Mouse (Mus musculus) midbrain, embryonic 11.5 days (tissue): ENCODE results near the gene 4930426L09Rik. TPM values are rescaled to one million over a fixed set of nuclear protein-coding genes. Genes with fewer than 3 reads are reported as not detected.
A peak's percentile ranks its signal among the peaks of the same experiment; 100 is the strongest.

ENCODE experiments used
- ATAC-seq: fragments of 200-750 bp; cut with Nextera tagmentation; 2 replicates; pipeline ENCODE4 v1.8.0; 2017; ENCODE audit warnings: moderate TSS enrichment, moderate library complexity; ENCODE audit not compliant: low FRiP score
- DNase-seq: peaks from one replicate; pipeline ENCODE4 v3.0.0; 2015; ENCODE audit warnings: low spot score; ENCODE audit errors: missing footprints
- H3K27ac ChIP-seq: fragments of 300-500 bp; sonication (generic); 2 replicates; pipeline ENCODE4 v1.5.1; 2014; ENCODE audit warnings: low read depth, low read length
- H3K27me3 ChIP-seq: fragments of 300-500 bp; sonication (generic); 2 replicates; pipeline ENCODE4 v1.6.1; 2014; ENCODE audit warnings: mild to moderate bottlenecking, low read length, moderate library complexity, mixed read lengths; ENCODE audit not compliant: control insufficient read depth, insufficient read depth
- H3K36me3 ChIP-seq: fragments of 300-500 bp; sonication (generic); 2 replicates; pipeline ENCODE4 v1.6.1; 2014; ENCODE audit warnings: mild to moderate bottlenecking, low read length, moderate library complexity, mixed read lengths; ENCODE audit not compliant: control insufficient read depth, insufficient read depth
- H3K4me1 ChIP-seq: fragments of 300-500 bp; sonication (generic); 2 replicates; pipeline ENCODE4 v1.6.1; 2014; ENCODE audit warnings: low read length; ENCODE audit not compliant: control insufficient read depth, insufficient read depth
- H3K4me2 ChIP-seq: fragments of 300-500 bp; sonication (generic); 2 replicates; pipeline ENCODE4 v1.6.1; 2014; ENCODE audit warnings: mild to moderate bottlenecking, moderate library complexity
- H3K4me3 ChIP-seq: fragments of 300-500 bp; sonication (generic); 2 replicates; pipeline ENCODE4 v1.5.1; 2014; ENCODE audit warnings: low read depth, low read length
- H3K9ac ChIP-seq: fragments of 300-500 bp; sonication (generic); 2 replicates; pipeline ENCODE4 v1.6.1; 2014; ENCODE audit warnings: low read length
- H3K9me3 ChIP-seq: fragments of 300-500 bp; sonication (generic); 2 replicates; pipeline ENCODE4 v1.6.1; 2016; ENCODE audit warnings: low read length; ENCODE audit not compliant: control insufficient read depth
- WGBS: fragments of 180-500 bp; shearing (Covaris S2); extraction: QIAGEN DNeasy Blood & Tissue Kit; methylation state at CpG from one replicate; pipeline ENCODE4 v1.1.7; 2014; 5-methylcytosine and 5-hydroxymethylcytosine counted together
- polyA plus RNA-seq: library from polyadenylated mRNA; unstranded; fragments of >200 nt; fragmentation: Nextera tagmentation; extraction: Ambion mirVana; gene quantifications from 2 replicates; pipeline ENCODE4 v1.2.1, GENCODE M21; 2014

The 4930426L09Rik gene
- polyA plus RNA-seq, 1 experiment from 2014 or later: 0.38 TPM

GRCm38 (mm10) chr2:19016839-19017238, 18.7 kb downstream of the 4930426L09Rik start:
- H3K27ac ChIP-seq: no peak overlapping the region
- H3K9me3 ChIP-seq: no peaks in the 10 kb centered on the region
- H3K4me3 ChIP-seq: no peak overlapping the region
- no peaks in the 10 kb centered on the region for H3K27me3 ChIP-seq
- no peaks in the 10 kb centered on the region for H3K36me3 ChIP-seq
- no peak overlapping the region for H3K9ac ChIP-seq
- no peaks in the 10 kb centered on the region for H3K4me1 ChIP-seq
- DNase-seq (no peak), ATAC-seq (no peak)
- WGBS: 83% methylated on average over 1 of the region's 1 CpGs
- no peak overlapping the region for H3K4me2 ChIP-seq

DNA sequence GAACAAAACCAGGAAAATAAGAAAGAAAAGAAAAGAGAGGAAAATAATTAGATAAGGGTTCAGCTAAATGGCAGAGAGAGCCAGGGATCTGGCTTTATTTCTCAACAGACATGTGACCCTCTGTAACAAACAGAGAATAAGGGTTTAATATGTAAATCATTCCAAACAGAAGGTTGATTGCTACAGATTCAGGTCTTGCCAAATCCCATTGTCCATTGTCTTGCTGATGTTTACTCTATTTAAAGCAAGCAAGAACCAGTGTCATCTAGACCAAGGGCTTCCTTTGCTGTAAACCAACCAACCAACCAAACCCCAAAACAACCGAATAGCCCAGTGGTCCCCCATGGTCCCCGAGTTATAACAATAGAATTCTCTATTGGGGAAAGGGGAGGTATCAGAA, 19.9 kb downstream of the 4930426L09Rik start:
- Histone ChIP-seq H3K9ac (no peak overlapping the region), H3K4me1 (no peaks in the 10 kb centered on the region), H3K9me3 (no peaks in the 10 kb centered on the region), H3K27me3 (no peaks in the 10 kb centered on the region), H3K4me2 (no peak overlapping the region), H3K36me3 (no peaks in the 10 kb centered on the region), H3K27ac (no peak overlapping the region), H3K4me3 (no peak overlapping the region)
- WGBS: 48% methylated on average over 2 of the region's 2 CpGs
- DNase-seq: no peak
- no peak for ATAC-seq

- WGBS: 73% methylated on average over 2 of the region's 2 CpGs
- peak; percentile 50; the same call in 1 of the 2 replicates for ATAC-seq
These were observed 26.7 kb downstream of the 4930426L09Rik start for GRCm38 (mm10) chr2:19024807-19025206.

DNA sequence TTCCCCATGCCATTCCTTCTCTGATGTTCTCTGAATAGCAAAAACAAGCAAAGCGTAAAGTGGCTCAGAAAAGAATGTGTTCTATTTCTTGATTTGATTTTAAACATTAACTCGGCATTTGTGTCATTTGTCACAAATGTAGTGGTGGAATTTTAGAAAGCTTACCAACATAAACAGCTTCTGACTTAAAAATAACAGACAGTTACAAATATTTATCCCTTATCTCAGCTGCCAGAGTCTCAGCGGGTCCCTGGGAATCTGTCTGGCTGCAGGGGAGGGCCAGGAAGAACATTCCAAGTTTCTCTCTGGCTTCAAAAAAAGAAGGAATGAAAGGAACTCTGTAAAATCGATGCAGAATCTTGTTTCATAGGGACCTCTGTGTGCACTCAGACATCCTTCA, 39.3 kb downstream of the 4930426L09Rik start:
- Histone ChIP-seq H3K4me1 (no peaks in the 10 kb centered on the region), H3K4me2 (no peak overlapping the region), H3K27me3 (no peaks in the 10 kb centered on the region), H3K9me3 (no peaks in the 10 kb centered on the region), H3K36me3 (no peaks in the 10 kb centered on the region), H3K4me3 (no peak overlapping the region), H3K27ac (no peak overlapping the region), H3K9ac (no peak overlapping the region)
- no peak for DNase-seq
- no peak for ATAC-seq
- WGBS: 78% methylated on average over 4 of the region's 4 CpGs

More at GRCm38 (mm10) chr2:19024807-19025206, 26.7 kb downstream of the 4930426L09Rik start:
- DNase-seq: no peak
- Histone ChIP-seq H3K27ac (no peak overlapping the region), H3K9me3 (no peaks in the 10 kb centered on the region), H3K4me2 (no peak overlapping the region), H3K4me1 (no peaks in the 10 kb centered on the region), H3K27me3 (no peaks in the 10 kb centered on the region), H3K4me3 (no peak overlapping the region), H3K36me3 (no peaks in the 10 kb centered on the region), H3K9ac (no peak overlapping the region)

DNA sequence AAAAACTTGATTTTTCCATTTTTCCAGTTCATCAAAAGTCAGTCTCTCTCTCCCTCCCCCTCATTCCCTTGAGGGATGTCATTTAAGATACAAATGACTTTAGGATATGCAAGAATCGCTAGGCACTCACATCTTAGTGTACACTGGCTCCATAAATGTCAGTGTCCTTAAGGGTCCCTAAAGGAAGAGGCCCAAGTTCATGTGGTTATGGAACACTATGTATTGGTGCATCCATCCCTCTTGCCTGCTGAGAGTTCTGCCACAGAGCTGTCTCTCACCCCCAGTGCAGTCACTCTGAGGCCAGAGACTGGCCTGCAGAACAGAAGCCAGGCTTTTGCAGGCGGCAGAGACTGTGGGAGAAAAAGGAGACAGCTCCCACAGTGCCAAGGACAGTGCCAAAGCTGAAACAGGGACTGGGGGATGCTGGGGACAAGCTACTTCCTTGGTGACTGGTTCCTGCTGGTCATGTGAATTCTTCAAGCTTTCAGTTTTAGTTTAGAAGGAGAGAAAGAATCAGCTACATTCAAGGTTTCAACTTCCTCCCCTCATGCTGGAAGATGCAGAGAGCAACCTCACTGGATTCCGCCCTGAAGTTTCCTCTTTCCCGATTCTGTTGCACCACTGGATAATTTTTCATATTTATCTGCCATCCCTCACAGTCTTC, 39.9 kb downstream of the 4930426L09Rik start:
- Histone ChIP-seq H3K36me3 (no peaks in the 10 kb centered on the region), H3K4me2 (no peak overlapping the region), H3K27me3 (no peaks in the 10 kb centered on the region), H3K4me1 (no peaks in the 10 kb centered on the region), H3K9ac (no peak overlapping the region), H3K27ac (no peak overlapping the region), H3K9me3 (no peaks in the 10 kb centered on the region), H3K4me3 (no peak overlapping the region)
- ATAC-seq (no peak), DNase-seq (no peak)
- WGBS: 80% methylated on average over 4 of the region's 4 CpGs

DNA sequence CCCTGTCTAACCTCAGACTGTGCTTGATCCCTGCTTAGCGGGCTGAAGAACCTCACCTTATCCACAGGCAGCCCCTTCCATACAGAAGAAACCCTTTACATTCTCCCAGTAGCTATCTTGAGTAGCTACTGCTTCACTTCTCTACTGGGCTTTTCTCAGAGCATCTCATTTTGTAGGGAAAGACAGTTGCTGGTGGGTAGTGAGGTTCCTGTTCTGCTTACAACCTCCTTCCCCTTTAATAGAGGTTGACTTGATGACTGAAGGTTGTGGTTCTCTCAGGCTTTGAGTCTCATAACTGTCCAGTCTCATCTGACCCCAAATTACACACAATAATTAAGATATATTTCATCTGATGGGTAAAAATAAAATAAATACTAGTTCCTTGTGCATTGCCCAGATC, 50.1 kb downstream of the 4930426L09Rik start:
- Histone ChIP-seq H3K27me3 (no peaks in the 10 kb centered on the region), H3K9me3 (no peaks in the 10 kb centered on the region)
- 82% methylated on average over 1 of the region's 1 CpGs for WGBS

GRCm38 (mm10) chr2:19049341-19049740, 51.2 kb downstream of the 4930426L09Rik start:
- H3K4me1 ChIP-seq: no peaks in the 10 kb centered on the region
- no peak for DNase-seq
- ATAC-seq: no peak
- 87% methylated on average over 1 of the region's 1 CpGs for WGBS
- no peaks in the 10 kb centered on the region for H3K27me3 ChIP-seq
- H3K9ac ChIP-seq: no peak overlapping the region
- H3K4me2 ChIP-seq: no peak overlapping the region
- no peaks in the 10 kb centered on the region for H3K36me3 ChIP-seq
- H3K9me3 ChIP-seq: no peaks in the 10 kb centered on the region
- no peak overlapping the region for H3K4me3 ChIP-seq
- H3K27ac ChIP-seq: no peak overlapping the region

More for the DNA sequence above, 50.1 kb downstream of the 4930426L09Rik start:
- Histone ChIP-seq H3K4me3 (no peak overlapping the region), H3K4me2 (no peak overlapping the region), H3K4me1 (no peaks in the 10 kb centered on the region), H3K9ac (no peak overlapping the region), H3K36me3 (no peaks in the 10 kb centered on the region), H3K27ac (no peak overlapping the region)
- no peak for ATAC-seq
- no peak for DNase-seq

Other genes with a start within 250 kb of the 4930426L09Rik start
- 9.7 and 11.5 TPM in 2 replicates for gene Pip4k2a, start 217 bp upstream of the 4930426L09Rik start, polyA plus RNA-seq
- gene Armc3, start 201.0 kb downstream of the 4930426L09Rik start, polyA plus RNA-seq: 0.25 and 0.50 TPM in 2 replicates